Mouse (Mus musculus) CH12.LX (cell line): Measurements from ENCODE around the gene Blnk.

Experiments used
- EP300 ChIP-seq: IDR thresholded peaks from 2 replicates; pipeline ENCODE4 v1.6.1; 2011; ENCODE audit warnings: low read length, improper control_type of control experiment
- MAFK ChIP-seq: IDR thresholded peaks from 2 replicates; pipeline ENCODE4 v1.6.1; 2011; ENCODE audit warnings: low read length, improper control_type of control experiment; ENCODE audit not compliant: insufficient replicate concordance
- MXI1 ChIP-seq: IDR thresholded peaks from 2 replicates; pipeline ENCODE4 v1.6.1; 2011; ENCODE audit warnings: mild to moderate bottlenecking, low read depth, low read length, improper control_type of control experiment
- POLR2A ChIP-seq: IDR thresholded peaks from 2 replicates; pipeline ENCODE4 v1.6.1; 2011; ENCODE audit warnings: low read depth, mild to moderate bottlenecking, improper control_type of control experiment, low read length
- ZMIZ1 ChIP-seq: IDR thresholded peaks from 2 replicates; pipeline ENCODE4 v1.6.1; 2012; ENCODE audit warnings: low read depth, mild to moderate bottlenecking, inconsistent platforms, low read length, improper control_type of control experiment

GRCm38 (mm10) chr19:40989961-40990600 lies 4.3 kb downstream of the Blnk start:
- no peak; the same call in 1 of the 2 replicates for TF ChIP-seq POLR2A
- no peak for TF ChIP-seq MAFK
- TF ChIP-seq MXI1 = peak; percentile 93
- peak; percentile 67 for TF ChIP-seq EP300
- TF ChIP-seq ZMIZ1 = 0 out of 2 replicates have a peak, but pooled peaks have one; percentile 2
